Mouse (Mus musculus): ENCODE data around the gene Arap2. TPM values are rescaled to one million over a fixed set of nuclear protein-coding genes. Genes with fewer than 3 reads are reported as not detected.

Arap2 gene
- polyA plus RNA-seq, 1 experiment from 2014 or later = 4.1 TPM

- Histone ChIP-seq H3K9me3 (no peaks in the 10 kb centered on the region), H3K9ac (no peak overlapping the region), H3K27me3 (no peaks in the 10 kb centered on the region), H3K4me3 (no peak overlapping the region), H3K27ac (no peak overlapping the region), H3K4me2 (no peak overlapping the region), H3K4me1 (replicated peaks) (no peaks in the 10 kb centered on the region), H3K36me3 (no peaks in the 10 kb centered on the region)
- no peak for ATAC-seq (ENCODE audit: low FRiP score)
Observed at GRCm38 (mm10) chr5:62665329-62665728, 100.6 kb downstream of the Arap2 start.

DNA sequence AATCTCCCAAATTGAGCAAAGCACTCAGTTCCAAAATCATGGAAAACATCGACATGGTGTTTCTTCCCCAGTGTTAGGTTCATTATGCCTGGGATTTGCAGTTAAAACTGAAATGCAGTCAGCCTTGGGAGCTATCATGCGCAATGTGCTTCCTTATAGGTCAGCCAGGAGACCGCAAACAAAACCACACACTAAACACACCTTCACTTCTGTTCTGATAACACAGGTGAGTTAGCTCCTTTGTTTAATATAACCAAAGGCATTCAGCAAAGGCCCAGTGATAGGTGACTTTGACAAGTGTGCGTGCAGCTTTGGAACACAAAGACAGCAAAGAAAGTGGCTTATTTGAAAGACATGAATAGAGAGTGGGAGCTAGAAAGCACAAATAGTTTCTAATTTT is 101.1 kb downstream of the Arap2 start:
- no peak overlapping the region for H3K4me2 ChIP-seq
- 83% methylated on average over 4 of the region's 4 CpGs for WGBS
- H3K36me3 ChIP-seq = no peaks in the 10 kb centered on the region
- no peaks in the 10 kb centered on the region for H3K27me3 ChIP-seq
- H3K4me1 ChIP-seq (replicated peaks) = no peaks in the 10 kb centered on the region
- no peak overlapping the region for H3K9ac ChIP-seq
- no peak overlapping the region for H3K27ac ChIP-seq
- ATAC-seq (ENCODE audit: low FRiP score) = no peak
- no peak overlapping the region for H3K4me3 ChIP-seq
- H3K9me3 ChIP-seq = no peaks in the 10 kb centered on the region

DNA sequence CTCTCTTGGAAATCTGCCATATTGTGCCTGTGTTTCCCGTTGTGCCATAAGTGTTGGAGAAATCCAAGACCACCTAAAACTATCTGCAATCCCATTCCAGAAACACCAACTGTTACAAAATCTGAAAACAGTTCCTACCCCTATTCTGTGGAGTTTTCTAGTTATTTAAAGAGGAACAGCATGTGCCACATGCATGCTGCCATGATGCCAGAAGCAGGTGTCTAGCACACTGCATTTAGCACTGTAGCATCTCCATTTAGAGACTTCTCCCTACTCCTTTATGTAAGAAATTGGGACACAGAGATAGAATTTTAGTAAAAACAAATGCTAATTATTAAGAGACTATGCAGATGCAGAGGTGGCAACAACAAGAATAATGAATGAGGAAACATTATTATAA is 102.8 kb downstream of the Arap2 start:
- Histone ChIP-seq H3K4me3 (no peak overlapping the region), H3K9ac (no peak overlapping the region), H3K4me2 (no peak overlapping the region), H3K9me3 (no peaks in the 10 kb centered on the region), H3K4me1 (replicated peaks) (no peaks in the 10 kb centered on the region), H3K27me3 (no peaks in the 10 kb centered on the region), H3K27ac (no peak overlapping the region), H3K36me3 (no peaks in the 10 kb centered on the region)
- 76% methylated on average over 1 of the region's 1 CpGs for WGBS
- ATAC-seq (ENCODE audit: low FRiP score) = no peak

- Histone ChIP-seq H3K4me3 (no peak overlapping the region), H3K9me3 (no peaks in the 10 kb centered on the region), H3K4me1 (replicated peaks) (no peaks in the 10 kb centered on the region), H3K27me3 (no peaks in the 10 kb centered on the region), H3K36me3 (no peaks in the 10 kb centered on the region), H3K27ac (no peak overlapping the region), H3K9ac (no peak overlapping the region), H3K4me2 (no peak overlapping the region)
- no peak for ATAC-seq (ENCODE audit: low FRiP score)
- 76% methylated on average over 5 of the region's 5 CpGs for WGBS
Observed at GRCm38 (mm10) chr5:62653924-62654323, 112.0 kb downstream of the Arap2 start.

- H3K9ac ChIP-seq = no peak overlapping the region
- no peak overlapping the region for H3K27ac ChIP-seq
- no peak overlapping the region for H3K4me2 ChIP-seq
- no peaks in the 10 kb centered on the region for H3K4me1 ChIP-seq (replicated peaks)
- no peak overlapping the region for H3K4me3 ChIP-seq
- no peaks in the 10 kb centered on the region for H3K27me3 ChIP-seq
- H3K36me3 ChIP-seq = no peaks in the 10 kb centered on the region
- no peak for ATAC-seq (ENCODE audit: low FRiP score)
- H3K9me3 ChIP-seq = no peaks in the 10 kb centered on the region
- WGBS = 92% methylated on average over 4 of the region's 4 CpGs
Observed at GRCm38 (mm10) chr5:62642330-62642729, 123.6 kb downstream of the Arap2 start.

DNA sequence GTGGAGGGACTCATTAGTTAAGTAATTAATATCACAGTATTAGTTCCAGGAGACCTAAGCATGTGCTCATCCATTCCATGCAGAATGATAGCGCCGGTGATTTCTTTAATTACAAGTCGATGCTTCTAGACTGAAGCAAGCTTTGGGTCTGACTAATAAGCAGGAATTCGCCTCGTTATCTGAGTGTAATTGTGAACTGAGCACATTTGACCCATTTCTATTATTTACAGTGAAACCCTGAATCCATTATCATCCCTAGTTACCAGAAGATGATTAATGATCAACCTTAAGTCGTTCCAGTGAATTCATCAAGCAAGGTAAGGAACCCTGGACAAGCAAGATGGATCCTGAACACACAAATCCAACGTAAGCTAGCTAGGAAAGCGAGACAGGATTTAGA is 125.5 kb downstream of the Arap2 start:
- Histone ChIP-seq H3K27me3 (no peaks in the 10 kb centered on the region), H3K4me2 (no peak overlapping the region), H3K27ac (no peak overlapping the region), H3K4me3 (no peak overlapping the region), H3K4me1 (replicated peaks) (no peaks in the 10 kb centered on the region), H3K9me3 (no peaks in the 10 kb centered on the region), H3K9ac (no peak overlapping the region), H3K36me3 (no peaks in the 10 kb centered on the region)
- ATAC-seq (ENCODE audit: low FRiP score) = peak; percentile 77; the same call in 1 of the 2 replicates
- 66% methylated on average over 8 of the region's 8 CpGs for WGBS

DNA sequence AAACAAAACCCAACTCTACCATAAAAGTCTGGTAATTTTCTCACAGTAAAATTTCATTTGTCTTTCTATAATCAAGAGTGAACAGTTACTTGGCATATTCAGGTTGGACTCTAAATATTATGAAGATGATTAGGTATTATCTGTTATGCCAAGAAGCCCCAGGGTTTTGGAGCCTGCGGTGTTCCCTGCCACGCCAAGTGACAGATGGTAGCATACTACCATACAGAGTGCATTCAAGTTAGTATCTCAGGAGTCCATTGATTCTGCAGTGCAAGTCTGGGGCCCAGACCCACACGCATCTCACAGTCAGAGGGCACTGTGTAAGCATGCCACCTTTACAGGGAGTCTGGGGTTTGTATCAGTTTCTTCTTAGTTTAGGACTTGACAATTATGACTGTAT is 129.6 kb downstream of the Arap2 start:
- no peak overlapping the region for H3K27ac ChIP-seq
- no peak overlapping the region for H3K4me2 ChIP-seq
- H3K9ac ChIP-seq = no peak overlapping the region
- H3K36me3 ChIP-seq = no peaks in the 10 kb centered on the region
- H3K4me1 ChIP-seq (replicated peaks) = no peaks in the 10 kb centered on the region
- 80% methylated on average over 3 of the region's 3 CpGs for WGBS
- no peaks in the 10 kb centered on the region for H3K27me3 ChIP-seq
- H3K9me3 ChIP-seq = no peaks in the 10 kb centered on the region
- H3K4me3 ChIP-seq = no peak overlapping the region
- no peak for ATAC-seq (ENCODE audit: low FRiP score)

DNA sequence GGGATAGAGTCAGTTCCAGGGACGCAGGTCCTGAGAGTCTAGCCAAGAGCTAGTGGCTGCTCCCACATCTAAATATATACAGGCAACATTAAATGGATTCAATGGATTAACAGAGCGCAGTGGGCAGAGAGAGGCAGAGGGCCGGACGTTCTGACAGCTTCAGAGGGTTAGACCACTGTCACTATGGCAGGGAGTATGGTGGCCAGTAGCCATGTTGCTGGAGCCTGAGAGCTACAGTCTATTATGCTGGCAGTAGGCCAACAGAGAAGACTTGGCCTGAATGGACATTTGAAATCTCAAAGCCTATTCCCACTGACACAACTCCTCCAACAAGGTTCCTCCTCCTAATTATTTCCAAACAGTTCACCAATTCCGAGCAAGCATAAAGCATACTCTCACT is 137.1 kb downstream of the Arap2 start:
- Histone ChIP-seq H3K4me2 (no peak overlapping the region), H3K9ac (no peak overlapping the region), H3K4me1 (replicated peaks) (no peaks in the 10 kb centered on the region), H3K4me3 (no peak overlapping the region), H3K27ac (no peak overlapping the region), H3K27me3 (no peaks in the 10 kb centered on the region), H3K9me3 (no peaks in the 10 kb centered on the region), H3K36me3 (no peaks in the 10 kb centered on the region)
- 93% methylated on average over 5 of the region's 5 CpGs for WGBS
- ATAC-seq (ENCODE audit: low FRiP score) = no peak

- Histone ChIP-seq H3K27ac (no peak overlapping the region), H3K27me3 (no peaks in the 10 kb centered on the region), H3K4me3 (no peak overlapping the region), H3K4me2 (no peak overlapping the region), H3K36me3 (no peaks in the 10 kb centered on the region), H3K4me1 (replicated peaks) (no peaks in the 10 kb centered on the region), H3K9me3 (no peaks in the 10 kb centered on the region), H3K9ac (no peak overlapping the region)
- no peak for ATAC-seq (ENCODE audit: low FRiP score)
- WGBS = 90% methylated on average over 11 of the region's 11 CpGs
Observed at GRCm38 (mm10) chr5:62622848-62623479, 143.0 kb downstream of the Arap2 start.

- Histone ChIP-seq H3K27ac (no peak overlapping the region), H3K9me3 (no peaks in the 10 kb centered on the region), H3K27me3 (no peaks in the 10 kb centered on the region), H3K36me3 (no peaks in the 10 kb centered on the region), H3K4me1 (replicated peaks) (no peaks in the 10 kb centered on the region), H3K4me3 (no peak overlapping the region), H3K4me2 (no peak overlapping the region), H3K9ac (no peak overlapping the region)
- ATAC-seq (ENCODE audit: low FRiP score) = no peak
Observed at GRCm38 (mm10) chr5:62618286-62618685, 147.7 kb downstream of the Arap2 start.

DNA sequence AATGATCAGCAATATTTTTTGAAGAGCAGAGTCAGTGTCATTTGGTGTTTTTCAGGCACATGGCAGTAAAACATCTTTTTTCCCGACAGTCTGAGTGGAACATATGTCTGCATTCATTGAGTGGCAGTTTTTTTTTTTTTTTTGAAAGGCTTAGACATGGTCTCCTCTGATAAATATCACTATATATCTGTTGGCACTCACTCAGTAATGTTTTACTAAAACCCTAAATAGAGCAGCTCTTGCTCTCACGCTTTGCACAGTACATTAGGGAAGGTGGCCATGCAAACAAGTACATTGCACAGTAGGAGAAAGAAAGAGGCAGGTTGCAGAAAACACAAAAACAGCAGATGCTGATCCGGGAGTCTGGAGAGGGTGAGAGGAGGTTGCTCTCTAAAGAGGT is 154.0 kb downstream of the Arap2 start:
- no peaks in the 10 kb centered on the region for H3K36me3 ChIP-seq
- no peak for ATAC-seq (ENCODE audit: low FRiP score)
- no peaks in the 10 kb centered on the region for H3K9me3 ChIP-seq
- H3K4me1 ChIP-seq (replicated peaks) = no peaks in the 10 kb centered on the region
- no peak overlapping the region for H3K9ac ChIP-seq
- no peak overlapping the region for H3K4me2 ChIP-seq
- no peak overlapping the region for H3K4me3 ChIP-seq
- no peaks in the 10 kb centered on the region for H3K27me3 ChIP-seq
- WGBS = 74% methylated on average over 3 of the region's 3 CpGs
- no peak overlapping the region for H3K27ac ChIP-seq

- ATAC-seq (ENCODE audit: low FRiP score) = no peak
Observed at GRCm38 (mm10) chr5:62587348-62587747, 178.6 kb downstream of the Arap2 start.

DNA sequence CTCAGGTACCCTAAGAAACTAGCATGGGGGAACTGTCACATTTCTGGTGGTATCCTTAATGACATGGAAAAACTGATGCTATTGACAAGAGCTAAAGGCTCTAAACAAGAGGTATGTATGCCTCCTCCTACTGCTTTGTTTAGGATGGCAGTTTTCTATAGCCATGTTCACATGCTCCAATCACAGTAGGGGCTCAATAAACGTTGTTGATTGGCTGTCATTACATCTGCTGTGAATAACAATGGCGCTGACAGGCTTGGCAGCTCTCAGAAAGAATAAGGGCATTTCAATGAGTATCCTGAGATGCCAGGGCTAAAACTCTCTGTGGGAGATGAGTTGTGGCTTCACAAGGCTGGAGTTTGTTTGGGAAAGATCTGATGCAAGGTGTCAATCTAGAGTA is 183.3 kb downstream of the Arap2 start:
- Histone ChIP-seq H3K9me3 (no peaks in the 10 kb centered on the region), H3K4me3 (no peak overlapping the region), H3K27me3 (no peaks in the 10 kb centered on the region), H3K4me2 (no peak overlapping the region), H3K4me1 (replicated peaks) (no peaks in the 10 kb centered on the region), H3K9ac (no peak overlapping the region), H3K27ac (no peak overlapping the region), H3K36me3 (no peaks in the 10 kb centered on the region)
- no peak for ATAC-seq (ENCODE audit: low FRiP score)
- WGBS = 24% methylated on average over 2 of the region's 2 CpGs

More at GRCm38 (mm10) chr5:62587348-62587747, 178.6 kb downstream of the Arap2 start:
- no peak overlapping the region for H3K27ac ChIP-seq
- H3K4me1 ChIP-seq (replicated peaks) = no peaks in the 10 kb centered on the region
- no peak overlapping the region for H3K4me3 ChIP-seq
- H3K9ac ChIP-seq = no peak overlapping the region
- H3K9me3 ChIP-seq = no peaks in the 10 kb centered on the region
- WGBS = 75% methylated on average over 1 of the region's 1 CpGs
- H3K36me3 ChIP-seq = no peaks in the 10 kb centered on the region
- H3K4me2 ChIP-seq = no peak overlapping the region
- no peaks in the 10 kb centered on the region for H3K27me3 ChIP-seq

All from hindbrain, embryonic 13.5 days (tissue).